Mouse (Mus musculus) cerebellum, adult 2 months (tissue): ENCODE data around the gene Gm29094. TPM values are rescaled to one million over a fixed set of nuclear protein-coding genes. Genes with fewer than 3 reads are reported as not detected.
"Not testable (repeated sequence)": the region's sequence is repeated elsewhere in the genome, so short reads cannot be mapped to it uniquely, and the experiment has no call there.

Source experiments
- DNase-seq, 2 experiments: peaks; one replicate each; pipeline ENCODE4 v3.0.0; 2021
- H3K27ac ChIP-seq: fragments of 200-500 bp; 2 replicates; pipeline ENCODE4 v1.5.1; 2012; ENCODE audit warnings: low read length, control low read depth, inconsistent platforms; ENCODE audit not compliant: insufficient read depth
- H3K27me3 ChIP-seq: fragments of 200-500 bp; 2 replicates; pipeline ENCODE4 v1.6.1; 2012; ENCODE audit warnings: inconsistent platforms, mild to moderate bottlenecking, low read length, moderate library complexity; ENCODE audit not compliant: control insufficient read depth, insufficient read depth
- H3K4me1 ChIP-seq: fragments of 200-500 bp; 2 replicates; pipeline ENCODE4 v1.6.1; 2011; ENCODE audit warnings: low read length; ENCODE audit not compliant: control insufficient read depth, insufficient read depth
- H3K4me3 ChIP-seq: fragments of 200-500 bp; replicated peaks from 2 replicates; pipeline ENCODE3; 2011; ENCODE audit warnings: mild to moderate bottlenecking, low read depth, low read length, control low read depth; ENCODE audit not compliant: insufficient read depth
- CTCF ChIP-seq: fragments of 200-500 bp; IDR thresholded peaks from 2 replicates; pipeline ENCODE4 v1.5.1; 2011; ENCODE audit warnings: low read depth, mild to moderate bottlenecking, control low read depth, low read length, moderate library complexity, borderline replicate concordance; ENCODE audit not compliant: insufficient read depth
- WGBS: fragments of 180-500 bp; shearing (Covaris S2); methylation state at CpG from one replicate; pipeline ENCODE4 v1.1.7; 2018; 5-methylcytosine and 5-hydroxymethylcytosine counted together
- polyA plus RNA-seq: library from polyadenylated mRNA; depleted of rRNA; stranded (reverse); fragments of >200 nt; gene quantifications from 2 replicates; pipeline ENCODE4 v1.2.3, GENCODE M21; 2012; rRNA removed

Gene Gm29094
- not detected in 2 replicates for polyA plus RNA-seq

DNA sequence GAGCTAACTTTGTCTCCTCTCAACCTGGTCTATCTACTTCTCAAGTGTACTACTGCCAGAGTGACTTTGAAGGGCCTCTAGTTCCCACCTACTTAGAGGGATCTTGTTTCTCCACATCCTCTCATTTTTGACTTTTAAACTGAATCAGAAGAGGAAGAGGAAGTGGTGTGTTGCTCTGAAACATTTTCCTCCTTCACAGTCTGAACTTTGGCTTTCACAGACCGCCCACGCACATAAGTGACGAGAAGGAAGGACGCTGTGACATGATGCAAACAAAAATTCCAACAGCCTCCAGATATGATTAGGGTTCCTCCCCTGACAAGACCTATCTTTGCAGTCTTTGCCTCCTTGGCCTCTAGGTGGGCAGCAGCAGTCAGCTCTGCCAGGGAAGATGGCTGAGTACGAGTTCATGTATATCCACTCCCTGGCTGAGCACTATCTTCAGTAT is at the start of gene Gm29094, which contains the start of gene Bcl2a1b:
Gene Gm29094 (plus strand): TSS at position 411 of the 448 bp plus-strand sequence.
Gene Bcl2a1b (plus strand): TSS at position 241 of the 448 bp plus-strand sequence.
- not testable (repeated sequence) for H3K27ac ChIP-seq, H3K4me3 ChIP-seq, H3K4me1 ChIP-seq, H3K27me3 ChIP-seq, DNase-seq
- WGBS: 91% methylated on average over 5 of the region's 5 CpGs

DNA sequence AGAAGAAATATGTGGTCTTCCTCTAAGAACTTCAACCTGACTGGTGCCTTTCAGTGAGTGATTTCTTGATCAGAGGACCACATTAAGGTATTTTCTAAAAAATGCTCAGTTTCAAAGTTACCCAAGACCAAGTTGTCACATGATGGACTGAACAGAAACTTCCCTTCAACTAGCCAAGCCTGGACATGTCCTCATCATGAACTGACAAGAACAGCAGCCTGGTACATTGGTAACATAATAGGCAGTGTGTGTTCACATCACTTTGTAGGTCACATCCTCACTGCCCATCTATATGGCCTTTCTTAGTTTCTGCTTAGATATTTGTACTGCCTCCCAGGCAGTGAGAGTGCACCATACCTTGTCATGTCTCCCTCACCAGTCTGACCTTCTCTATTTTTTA is 26.6 kb upstream of the Gm29094 start:
- not testable (repeated sequence) for H3K4me3 ChIP-seq, H3K4me1 ChIP-seq, DNase-seq, H3K27me3 ChIP-seq, H3K27ac ChIP-seq

DNA sequence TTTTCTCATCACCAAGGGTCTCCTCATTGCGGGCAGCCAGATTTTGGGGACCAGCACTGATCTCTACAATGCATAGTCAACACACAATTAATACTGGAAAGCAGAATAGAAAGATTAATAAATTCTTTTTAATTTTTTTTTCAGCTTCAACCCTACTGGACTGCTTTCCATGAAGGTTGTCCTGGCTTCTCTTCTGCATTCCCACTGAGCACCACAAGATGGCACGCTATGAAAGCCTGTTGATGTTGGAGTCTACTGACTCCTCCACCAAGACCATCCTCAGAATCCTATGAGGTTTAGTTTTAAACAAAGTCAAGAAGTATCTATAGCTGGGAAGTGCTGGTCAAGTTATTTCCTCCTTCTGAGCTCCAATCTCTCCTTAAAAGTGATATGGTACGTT is 20.3 kb upstream of the Gm29094 start:
- H3K4me3 ChIP-seq, H3K4me1 ChIP-seq, H3K27ac ChIP-seq, H3K27me3 ChIP-seq: not testable (repeated sequence)
- 38% methylated on average over 2 of the region's 3 CpGs for WGBS
- TF ChIP-seq CTCF: peak; percentile 40; the same call in 1 of the 2 replicates
- peak; percentile 55 to 70 for DNase-seq

DNA sequence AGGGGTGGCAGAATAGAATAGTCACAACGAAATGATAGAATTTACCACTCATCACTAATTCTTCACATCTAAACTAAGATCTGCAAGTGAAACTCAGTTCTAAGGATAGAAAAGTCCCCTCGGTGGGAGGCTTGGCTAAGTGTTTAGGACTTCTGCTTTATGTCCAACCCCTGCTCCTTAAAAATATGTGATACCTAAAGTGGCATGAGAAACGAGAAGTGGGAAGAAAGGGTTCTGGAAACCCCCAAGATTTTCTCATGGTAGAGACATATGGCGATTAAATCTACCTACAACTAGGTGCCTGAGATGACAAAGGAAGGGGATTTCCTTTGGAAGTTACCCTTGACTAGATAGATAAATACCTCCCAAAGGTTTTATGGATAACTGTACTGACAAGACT is 19.7 kb upstream of the Gm29094 start:
- not testable (repeated sequence) for H3K4me3 ChIP-seq, H3K27me3 ChIP-seq, H3K4me1 ChIP-seq, DNase-seq, H3K27ac ChIP-seq
- WGBS: 76% methylated on average over 4 of the region's 4 CpGs

DNA sequence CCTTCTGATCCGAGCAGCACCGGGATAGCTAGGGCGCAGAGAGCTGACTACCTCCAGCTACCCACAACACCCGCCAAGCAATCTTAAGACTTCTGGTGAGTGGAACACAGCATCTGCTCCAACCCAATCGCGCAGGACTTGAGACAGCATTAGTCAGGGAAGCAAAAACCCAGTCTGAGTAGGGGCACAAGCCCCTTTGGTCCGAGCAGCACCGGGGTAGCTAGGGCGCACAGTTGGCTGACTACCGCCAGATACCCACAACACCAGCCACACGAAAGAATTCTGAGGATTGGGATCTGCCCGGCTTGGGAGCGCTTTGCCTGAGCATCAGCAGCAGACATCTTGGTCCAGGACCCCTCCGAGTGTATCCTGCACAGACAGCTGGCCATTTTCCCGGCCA is 12.2 kb upstream of the Gm29094 start:
- H3K4me1 ChIP-seq, H3K4me3 ChIP-seq, DNase-seq, H3K27me3 ChIP-seq, H3K27ac ChIP-seq: not testable (repeated sequence)
- WGBS: 82% methylated on average over 15 of the region's 15 CpGs

DNA sequence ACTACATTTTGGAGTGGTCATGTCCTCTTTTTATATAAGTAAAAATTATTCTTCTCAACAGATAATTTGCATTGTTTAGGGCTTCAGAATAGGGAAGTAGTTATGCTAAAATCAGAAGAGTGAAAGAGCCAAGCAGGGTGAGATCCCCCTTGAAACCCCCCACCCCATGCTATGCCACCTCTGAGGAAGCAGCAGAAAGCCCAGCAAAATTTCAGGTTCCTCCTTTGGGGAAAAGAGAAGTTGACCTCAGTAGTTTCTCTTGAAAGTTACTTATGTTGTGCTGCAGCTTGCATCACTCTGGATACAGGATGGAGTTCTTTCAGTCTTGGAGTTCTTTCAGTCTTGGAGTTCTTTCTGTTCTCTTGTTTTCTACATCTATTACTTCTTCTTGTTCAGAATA is 3.7 kb upstream of the Gm29094 start:
- not testable (repeated sequence) for H3K4me3 ChIP-seq, DNase-seq, H3K4me1 ChIP-seq, H3K27me3 ChIP-seq, H3K27ac ChIP-seq

DNA sequence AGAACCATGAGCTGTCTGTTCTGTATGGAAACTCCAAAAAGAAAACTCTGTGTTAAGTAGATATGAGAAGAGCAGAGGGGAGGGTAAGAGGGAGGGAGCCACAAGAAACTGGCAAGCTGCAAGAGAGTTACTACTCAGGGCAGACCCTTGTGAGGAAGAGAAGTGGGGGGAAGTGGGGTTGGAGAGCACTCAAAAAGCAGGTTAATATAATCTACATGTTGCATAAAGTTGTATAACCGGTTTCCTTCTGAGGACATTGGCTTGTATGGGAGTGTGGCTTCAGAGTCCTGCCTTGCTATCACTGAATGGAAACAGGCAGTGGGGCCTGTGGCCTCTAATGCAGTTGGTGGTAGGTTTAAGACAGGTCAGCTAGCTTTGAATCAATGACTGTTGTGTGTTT is 1.7 kb upstream of the Gm29094 start:
- not testable (repeated sequence) for H3K4me3 ChIP-seq, H3K27me3 ChIP-seq, H3K4me1 ChIP-seq, DNase-seq, H3K27ac ChIP-seq
- 71% methylated on average over 1 of the region's 1 CpGs for WGBS

DNA sequence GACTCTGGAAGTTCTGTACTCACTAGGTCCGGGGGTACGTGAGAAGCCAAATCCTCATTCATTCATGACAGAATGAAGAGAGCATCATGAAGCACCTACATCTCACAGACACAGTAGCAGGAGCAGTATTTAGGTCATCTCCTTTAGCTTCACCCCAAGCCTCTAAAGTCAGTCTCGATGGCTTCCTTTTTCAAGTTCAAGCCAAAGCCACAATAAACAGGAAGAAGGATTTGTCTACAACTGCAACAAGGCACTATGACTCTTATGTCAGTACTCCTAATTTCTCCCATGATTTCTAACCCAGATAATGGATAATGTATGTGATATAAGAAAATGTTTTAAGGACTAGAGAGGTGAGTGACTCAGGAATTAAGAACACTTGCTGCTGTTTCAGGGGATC is 830 bp upstream of the Gm29094 start:
- H3K4me1 ChIP-seq, DNase-seq, H3K27ac ChIP-seq, H3K4me3 ChIP-seq, H3K27me3 ChIP-seq: not testable (repeated sequence)
- 91% methylated on average over 3 of the region's 3 CpGs for WGBS

DNA sequence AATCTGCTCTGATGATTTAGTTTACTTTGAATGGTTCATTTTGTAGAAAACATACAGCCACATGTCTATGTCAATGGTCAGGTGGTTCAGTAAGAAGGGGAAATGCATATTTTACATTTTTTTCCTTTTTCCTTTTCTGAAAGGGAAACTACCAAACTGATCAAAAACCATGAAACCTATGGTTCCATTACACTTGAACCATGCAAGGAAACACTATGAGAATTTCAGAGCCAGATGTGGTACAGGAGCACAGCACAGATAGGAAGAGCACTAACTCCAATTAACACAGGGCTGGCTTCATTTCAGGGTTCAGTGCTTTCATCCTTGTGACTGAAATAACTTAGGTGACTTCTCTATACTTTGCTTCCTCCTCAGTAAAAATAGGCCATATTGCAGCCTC is 3.1 kb downstream of the Gm29094 start:
- H3K4me1 ChIP-seq, DNase-seq: not testable (repeated sequence)

DNA sequence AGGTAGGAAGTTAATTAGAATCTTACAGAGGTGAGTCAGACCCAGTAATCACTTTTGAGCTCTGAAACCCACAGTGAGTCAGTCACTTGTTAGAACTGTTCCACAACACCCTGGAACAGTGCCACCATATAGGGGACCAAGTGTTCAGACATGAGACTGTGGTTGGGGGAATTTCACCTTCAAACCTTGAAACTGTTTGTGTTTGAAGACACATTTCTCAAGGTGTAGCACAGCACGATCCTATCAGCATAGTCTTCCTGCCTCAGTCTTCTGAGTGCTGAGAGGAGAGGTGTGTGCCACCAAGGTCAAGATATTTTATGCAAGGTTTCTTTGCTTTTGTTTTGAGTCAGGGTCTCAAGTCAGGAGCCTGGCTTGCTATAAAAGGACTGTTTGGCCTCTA is 9.8 kb downstream of the Gm29094 start:
- WGBS: 78% methylated on average over 1 of the region's 1 CpGs
- not testable (repeated sequence) for H3K4me1 ChIP-seq, DNase-seq, H3K27me3 ChIP-seq, H3K4me3 ChIP-seq, H3K27ac ChIP-seq

More for the DNA sequence above, 3.1 kb downstream of the Gm29094 start:
- not testable (repeated sequence) for H3K27me3 ChIP-seq, H3K27ac ChIP-seq, H3K4me3 ChIP-seq

DNA sequence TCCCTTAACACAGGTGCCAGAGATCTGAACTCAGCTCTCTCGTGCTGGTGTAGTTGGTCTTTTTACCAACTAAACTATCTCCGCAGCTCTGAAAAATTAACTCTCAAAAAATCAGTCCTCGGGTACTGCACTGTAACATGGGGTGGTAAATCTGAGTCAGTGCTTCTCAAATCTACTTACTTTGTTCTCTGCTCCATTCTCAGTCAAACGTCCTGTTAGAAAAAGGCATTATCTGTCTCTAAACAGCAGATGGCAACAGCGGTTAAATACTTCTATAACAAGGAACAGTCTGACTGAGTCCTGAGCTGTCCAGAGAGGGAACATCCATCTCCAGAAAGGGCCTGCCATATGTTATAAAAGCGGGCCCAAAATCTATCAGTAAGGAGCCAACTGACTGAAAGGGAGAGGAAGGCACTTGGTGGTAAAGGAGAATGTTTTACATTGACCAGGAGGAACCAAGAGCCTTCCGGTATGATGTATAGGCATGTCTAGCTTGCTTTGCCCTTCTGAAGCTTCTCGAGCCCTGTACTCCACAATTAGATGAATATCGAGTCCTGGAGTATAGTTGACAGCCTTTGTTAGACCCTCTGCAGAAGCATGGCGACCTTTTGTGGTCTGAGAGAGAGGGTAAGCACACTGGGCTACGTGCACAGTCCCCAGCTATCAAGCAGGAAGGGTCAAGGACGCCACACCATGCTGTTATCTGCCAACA is 11.3 kb downstream of the Gm29094 start, which contains the start of gene Mthfs:
Gene Mthfs (plus strand): TSS at position 324 of the 712 bp plus-strand sequence.
- H3K27me3 ChIP-seq, H3K4me1 ChIP-seq: not testable (repeated sequence)
- 19% methylated on average over 9 of the region's 12 CpGs for WGBS
- Histone ChIP-seq H3K27ac (peak within 1 kb of the TSS; percentile 83; the same call in 1 of the 2 replicates), H3K4me3 (peak within 1 kb of the TSS; percentile 50)
- DNase-seq: peak; percentile 44 to 46

DNA sequence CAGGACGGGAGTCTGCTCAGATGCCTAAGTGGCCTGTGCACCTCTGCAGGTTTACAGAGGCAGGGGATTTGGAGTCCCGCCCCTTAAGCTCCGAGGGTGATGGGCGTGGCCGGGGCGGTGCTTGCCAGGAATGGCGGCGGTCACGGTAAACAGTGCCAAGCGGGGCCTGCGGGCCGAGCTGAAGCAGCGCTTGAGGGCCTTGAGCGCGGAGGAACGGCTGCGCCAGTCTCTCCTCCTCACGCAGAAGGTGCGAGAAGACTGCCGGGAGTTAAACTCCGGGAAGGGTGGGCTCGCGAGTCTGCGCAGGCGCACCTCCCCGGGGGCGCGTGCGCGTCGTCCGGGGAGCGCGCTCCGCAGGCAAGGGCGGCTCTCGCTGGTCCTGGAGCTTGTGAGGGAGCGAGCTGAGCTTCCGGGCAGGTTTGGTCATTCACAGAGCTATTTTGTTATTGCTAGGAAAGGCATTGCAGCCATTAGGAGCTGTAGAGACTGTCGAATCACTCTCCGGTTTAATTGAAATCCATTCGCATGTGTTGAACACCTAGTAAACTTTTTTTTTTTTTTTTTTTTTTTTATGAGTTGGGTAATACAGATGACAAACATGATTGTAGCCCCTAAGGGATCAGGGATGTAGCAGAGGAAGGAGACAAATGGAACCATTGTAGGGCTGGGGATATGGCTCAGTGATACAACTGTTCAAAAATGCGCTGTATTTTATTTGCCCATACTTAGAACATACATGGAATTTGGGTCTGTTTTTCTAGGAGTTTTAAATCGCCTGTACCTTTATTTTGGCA is 12.1 kb downstream of the Gm29094 start:
- not testable (repeated sequence) for H3K4me3 ChIP-seq, H3K4me1 ChIP-seq, H3K27me3 ChIP-seq
- peak overlapping the region; percentile 83; the same call in 1 of the 2 replicates for H3K27ac ChIP-seq
- peak; percentile 94 to 96 for DNase-seq
- 6% methylated on average over 9 of the region's 44 CpGs for WGBS
